Mouse (Mus musculus) hindbrain, embryonic 15.5 days (tissue): ENCODE results near the gene Tma7. TPM values are rescaled to one million over a fixed set of nuclear protein-coding genes. Genes with fewer than 3 reads are reported as not detected.

Source experiments
- ATAC-seq: fragments of 200-750 bp; cut with Nextera tagmentation; 2 replicates; pipeline ENCODE4 v1.8.0; 2017; ENCODE audit warnings: low read depth, moderate number of reproducible peaks, moderate TSS enrichment; ENCODE audit not compliant: low FRiP score
- H3K27ac ChIP-seq: fragments of 300-500 bp; sonication (generic); replicated peaks from 2 replicates; pipeline ENCODE4 v1.5.1; 2015; ENCODE audit warnings: mild to moderate bottlenecking, inconsistent platforms
- H3K27me3 ChIP-seq: fragments of 300-500 bp; sonication (generic); 2 replicates; pipeline ENCODE4 v1.6.1; 2015; ENCODE audit warnings: control low read depth, inconsistent platforms
- H3K36me3 ChIP-seq: fragments of 300-500 bp; sonication (generic); 2 replicates; pipeline ENCODE4 v1.6.1; 2015; ENCODE audit warnings: control low read depth, inconsistent platforms
- H3K4me1 ChIP-seq: fragments of 300-500 bp; sonication (generic); replicated peaks from 2 replicates; pipeline ENCODE4 v1.6.1; 2015; ENCODE audit warnings: control low read depth, inconsistent platforms
- H3K4me2 ChIP-seq: fragments of 300-500 bp; sonication (generic); 2 replicates; pipeline ENCODE4 v1.6.1; 2015; ENCODE audit warnings: moderate library complexity, mild to moderate bottlenecking, inconsistent platforms
- H3K4me3 ChIP-seq: fragments of 300-500 bp; sonication (generic); 2 replicates; pipeline ENCODE4 v1.5.1; 2015; ENCODE audit warnings: mild to moderate bottlenecking, inconsistent platforms
- H3K9ac ChIP-seq: fragments of 300-500 bp; sonication (generic); 2 replicates; pipeline ENCODE4 v1.6.1; 2015; ENCODE audit warnings: inconsistent platforms
- H3K9me3 ChIP-seq: fragments of 300-500 bp; sonication (generic); 2 replicates; pipeline ENCODE4 v1.6.1; 2016; ENCODE audit warnings: control low read depth, inconsistent platforms
- WGBS: fragments of 180-500 bp; shearing (Covaris S2); methylation state at CpG from one replicate; pipeline ENCODE4 v1.1.7; 2015; 5-methylcytosine and 5-hydroxymethylcytosine counted together
- polyA plus RNA-seq: library from polyadenylated mRNA; unstranded; fragments of >200 nt; fragmentation: Nextera tagmentation; extraction: Ambion mirVana; gene quantifications from 2 replicates; pipeline ENCODE4 v1.2.1, GENCODE M21; 2015

Tma7 gene
- polyA plus RNA-seq, 1 experiment from 2014 or later: 653 TPM

- peak within 1 kb of the TSS; percentile 95 for H3K4me2 ChIP-seq
- peak within 1 kb of the TSS; percentile 70 for H3K9ac ChIP-seq
- 0 out of 2 replicates have a peak, but pooled peaks cover 3% of the 10 kb centered on the region for H3K36me3 ChIP-seq
- H3K4me1 ChIP-seq: peaks cover 21% of the 10 kb centered on the region; the same call in 1 of the 2 replicates
- under 1% methylated on average over 38 of the region's 40 CpGs for WGBS
- H3K27ac ChIP-seq: peak within 1 kb of the TSS; percentile 53; the same call in 1 of the 2 replicates
- no peaks in the 10 kb centered on the region for H3K27me3 ChIP-seq
- peak; percentile 83 for ATAC-seq
- H3K9me3 ChIP-seq: no peaks in the 10 kb centered on the region
- peak within 1 kb of the TSS; percentile 65 for H3K4me3 ChIP-seq
These were observed 44.1 kb downstream of the Tma7 start, which contains the start of gene Shisa5 for GRCm38 (mm10) chr9:109038086-109038895. Gene Shisa5, plus strand, starts transcription at chr9:109038565.

- ATAC-seq: no peak
- Histone ChIP-seq H3K27ac (no peak overlapping the region), H3K4me3 (no peak overlapping the region), H3K27me3 (no peaks in the 10 kb centered on the region), H3K9ac (no peak overlapping the region), H3K36me3 (peaks cover 3% of the 10 kb centered on the region; the same call in 1 of the 2 replicates), H3K4me1 (no peaks in the 10 kb centered on the region), H3K4me2 (no peak overlapping the region), H3K9me3 (no peaks in the 10 kb centered on the region)
- 84% methylated on average over 6 of the region's 6 CpGs for WGBS
These were observed 50.0 kb downstream of the Tma7 start for GRCm38 (mm10) chr9:109032435-109032834.

- no peak overlapping the region for H3K4me3 ChIP-seq
- H3K9me3 ChIP-seq: no peaks in the 10 kb centered on the region
- no peak overlapping the region for H3K9ac ChIP-seq
- peaks cover 3% of the 10 kb centered on the region; the same call in 1 of the 2 replicates for H3K36me3 ChIP-seq
- no peak overlapping the region for H3K27ac ChIP-seq
- no peak for ATAC-seq
- H3K27me3 ChIP-seq: no peaks in the 10 kb centered on the region
- WGBS: 88% methylated on average over 8 of the region's 8 CpGs
- H3K4me2 ChIP-seq: no peak overlapping the region
- H3K4me1 ChIP-seq: no peaks in the 10 kb centered on the region
These were observed 50.7 kb downstream of the Tma7 start for GRCm38 (mm10) chr9:109031686-109032085.

GRCm38 (mm10) chr9:109031001-109031400 lies 51.4 kb downstream of the Tma7 start:
- no peaks in the 10 kb centered on the region for H3K27me3 ChIP-seq
- H3K27ac ChIP-seq: no peak overlapping the region
- WGBS: 91% methylated on average over 7 of the region's 7 CpGs
- H3K4me3 ChIP-seq: no peak overlapping the region
- no peak overlapping the region for H3K9ac ChIP-seq
- H3K4me1 ChIP-seq: no peaks in the 10 kb centered on the region
- H3K36me3 ChIP-seq: peaks cover 3% of the 10 kb centered on the region; the same call in 1 of the 2 replicates
- no peak overlapping the region for H3K4me2 ChIP-seq
- H3K9me3 ChIP-seq: no peaks in the 10 kb centered on the region
- ATAC-seq: no peak

- H3K4me1 ChIP-seq: no peaks in the 10 kb centered on the region
- ATAC-seq: no peak
These were observed 52.1 kb downstream of the Tma7 start for GRCm38 (mm10) chr9:109030312-109030711.

GRCm38 (mm10) chr9:109028919-109029318 lies 53.5 kb downstream of the Tma7 start:
- Histone ChIP-seq H3K27ac (no peak overlapping the region), H3K4me1 (no peaks in the 10 kb centered on the region), H3K9me3 (no peaks in the 10 kb centered on the region), H3K9ac (no peak overlapping the region), H3K36me3 (peaks cover 16% of the 10 kb centered on the region), H3K4me3 (no peak overlapping the region), H3K27me3 (no peaks in the 10 kb centered on the region), H3K4me2 (no peak overlapping the region)
- no peak for ATAC-seq
- 75% methylated on average over 5 of the region's 5 CpGs for WGBS

More at GRCm38 (mm10) chr9:109030312-109030711, 52.1 kb downstream of the Tma7 start:
- Histone ChIP-seq H3K9ac (no peak overlapping the region), H3K27ac (no peak overlapping the region), H3K4me3 (no peak overlapping the region), H3K9me3 (no peaks in the 10 kb centered on the region), H3K4me2 (no peak overlapping the region), H3K36me3 (peaks cover 9% of the 10 kb centered on the region), H3K27me3 (no peaks in the 10 kb centered on the region)
- 76% methylated on average over 3 of the region's 3 CpGs for WGBS

GRCm38 (mm10) chr9:109028421-109028820 lies 54.0 kb downstream of the Tma7 start:
- H3K4me3 ChIP-seq: no peak overlapping the region
- WGBS: 75% methylated on average over 3 of the region's 3 CpGs
- no peaks in the 10 kb centered on the region for H3K4me1 ChIP-seq
- H3K9me3 ChIP-seq: no peaks in the 10 kb centered on the region
- no peak overlapping the region for H3K27ac ChIP-seq
- H3K4me2 ChIP-seq: no peak overlapping the region
- H3K27me3 ChIP-seq: no peaks in the 10 kb centered on the region
- H3K36me3 ChIP-seq: peaks cover 15% of the 10 kb centered on the region
- no peak for ATAC-seq
- no peak overlapping the region for H3K9ac ChIP-seq

GRCm38 (mm10) chr9:109027521-109027920 lies 54.9 kb downstream of the Tma7 start:
- no peak overlapping the region for H3K4me2 ChIP-seq
- no peak for ATAC-seq
- peaks cover 17% of the 10 kb centered on the region for H3K36me3 ChIP-seq
- H3K9ac ChIP-seq: no peak overlapping the region
- no peak overlapping the region for H3K4me3 ChIP-seq
- H3K27me3 ChIP-seq: no peaks in the 10 kb centered on the region
- WGBS: 83% methylated on average over 8 of the region's 8 CpGs
- no peak overlapping the region for H3K27ac ChIP-seq
- H3K9me3 ChIP-seq: no peaks in the 10 kb centered on the region
- no peaks in the 10 kb centered on the region for H3K4me1 ChIP-seq

Other genes with a start within 250 kb of the Tma7 start
- gene Slc26a6, start 229.3 kb downstream of the Tma7 start, polyA plus RNA-seq: 19.5 and 22.1 TPM in 2 replicates
- 0.17 and 0.21 TPM in 2 replicates for gene Tmem89, start 168.0 kb downstream of the Tma7 start, polyA plus RNA-seq
- gene Uqcrc1, start 146.0 kb downstream of the Tma7 start, polyA plus RNA-seq: 480 and 488 TPM in 2 replicates
- 1.4 and 2.1 TPM in 2 replicates for gene Col7a1, start 129.0 kb downstream of the Tma7 start, polyA plus RNA-seq
- not detected in 2 replicates for gene Ucn2, start 96.6 kb downstream of the Tma7 start, polyA plus RNA-seq
- gene Pfkfb4, start 90.8 kb downstream of the Tma7 start, polyA plus RNA-seq: 28.1 and 28.7 TPM in 2 replicates
- 71.6 and 76.3 TPM in 2 replicates for gene Shisa5, start 44.0 kb downstream of the Tma7 start, polyA plus RNA-seq
- gene Trex1, start 22.9 kb downstream of the Tma7 start, polyA plus RNA-seq: 13.6 and 14.5 TPM in 2 replicates
- 30.5 and 30.9 TPM in 2 replicates for gene Atrip, start 8.5 kb downstream of the Tma7 start, polyA plus RNA-seq
- 12.3 and 13.1 TPM in 2 replicates for gene Ccdc51, start 94 bp downstream of the Tma7 start, polyA plus RNA-seq
- gene Plxnb1, start 12.8 kb upstream of the Tma7 start, polyA plus RNA-seq: 19.2 and 19.8 TPM in 2 replicates
- not detected in 2 replicates for gene Fbxw21, start 79.5 kb upstream of the Tma7 start, polyA plus RNA-seq
- gene Fbxw13, start 113.4 kb upstream of the Tma7 start, polyA plus RNA-seq: not detected in 2 replicates
- gene Fbxw20, start 152.2 kb upstream of the Tma7 start, polyA plus RNA-seq: not detected in 2 replicates
- not detected in 2 replicates for gene Fbxw14, start 205.1 kb upstream of the Tma7 start, polyA plus RNA-seq